Comparison of ENCODE assay signal across 15 mouse cellular contexts in genomic region chr17:63465239-63465638, GRCm38 (mm10). TPM values are rescaled to one million over a fixed set of nuclear protein-coding genes. Genes with fewer than 3 reads are reported as not detected.
A peak's percentile ranks its signal among the peaks of the same experiment; 100 is the strongest.
DNase-seq lines count a peak whose midpoint lies in the region.
"Had no signal": no experiment of that assay in that cellular context is flagged by ENCODE, and none has a peak within 500 bp of the region (broad histone marks: within the 10 kb centered on the region; RNA-seq: fewer than 3 reads in every experiment).

No protein-coding gene starts in this region.

- no peak overlapping the region for H3K4me3 ChIP-seq in heart, embryonic 10.5 days
- H3K4me3 ChIP-seq: embryonic facial prominence, embryonic 15.5 days; hindbrain, embryonic 12.5 days had no signal

- DNase-seq in layer of hippocampus, adult 11-12 months (ENCODE audit: low spot score), result peak; percentile 37
- DNase-seq in layer of hippocampus, postnatal 36 days, result no peak
- DNase-seq in MN1 (ENCODE audit: low spot score), result peak; percentile 51
- peak; percentile 30 for DNase-seq in brain, embryonic 18.5 days (ENCODE audit: low read depth, low spot score)
- peak; percentile 24 to 37 for DNase-seq in cerebellum, postnatal 36 days
- no peak for DNase-seq in ovary, postnatal 14 days (ENCODE audit: low spot score)
- DNase-seq in kidney, postnatal 10 days, result no peak
- DNase-seq in heart, embryonic 10.5 days (ENCODE audit: low spot score), result no peak
- DNase-seq: kidney, adult 2 months; right cerebral cortex, adult 18-20 months; thymus, adult 18-20 months had no signal

- 82% methylated on average over 1 of the region's 1 CpGs for WGBS in heart, embryonic 10.5 days

- H3K36me3 ChIP-seq in heart, embryonic 10.5 days, result 0 out of 2 replicates have a peak, but pooled peaks cover 3% of the 10 kb centered on the region
- H3K36me3 ChIP-seq: embryonic facial prominence, embryonic 15.5 days; hindbrain, embryonic 12.5 days had no signal

- peaks cover 18% of the 10 kb centered on the region for H3K4me1 ChIP-seq in heart, embryonic 10.5 days
- H3K4me1 ChIP-seq: embryonic facial prominence, embryonic 15.5 days had no signal

- no peak overlapping the region for H3K27ac ChIP-seq in heart, embryonic 10.5 days
- H3K27ac ChIP-seq: embryonic facial prominence, embryonic 15.5 days; hindbrain, embryonic 12.5 days; liver, embryonic 14.5 days had no signal

- H3K9me3 ChIP-seq in heart, embryonic 10.5 days, result no peaks in the 10 kb centered on the region
- H3K9me3 ChIP-seq: embryonic facial prominence, embryonic 15.5 days; G1E; hindbrain, embryonic 12.5 days had no signal

- H3K27me3 ChIP-seq in heart, embryonic 10.5 days (ENCODE audit: insufficient read depth, poor library complexity, severe bottlenecking), result no peaks in the 10 kb centered on the region
- H3K27me3 ChIP-seq: embryonic facial prominence, embryonic 15.5 days; hindbrain, embryonic 12.5 days had no signal

RNA-seq across cellular contexts. Expression of gene Fbxl17, which starts 34.6 kb away (rescaled TPM):
- 10 to 100 TPM; 53.8 to 55.6 TPM for total RNA-seq in layer of hippocampus, postnatal 36 days (2021)
- 3.2 and 4.2 TPM in 2 replicates for polyA plus RNA-seq in heart, embryonic 10.5 days (2016; fragmentation: Nextera tagmentation; extraction: Ambion mirVana)

Comparison
In these comparisons a context has a peak if more than half of its experiments do, and no peak if none do; other contexts are left out.
1. DNase-seq: peak in layer of hippocampus, adult 11-12 months (single experiment), MN1 (single experiment), brain, embryonic 18.5 days (single experiment) and cerebellum, postnatal 36 days (2 of 2); none in layer of hippocampus, postnatal 36 days (0 of 2), ovary, postnatal 14 days (single experiment), kidney, postnatal 10 days (single experiment) and heart, embryonic 10.5 days (single experiment).